Mouse (Mus musculus): ENCODE results near the gene Inppl1.
A peak's percentile ranks its signal among the peaks of the same experiment; 100 is the strongest.

The Inppl1 gene

GRCm38 (mm10) chr7:101837606-101838471 is at the start of gene Inppl1:
Inppl1 (minus strand) TSS chr7:101838229.
- peak; percentile 96 for DNase-seq (ENCODE audit: low spot score)

- DNase-seq (ENCODE audit: low spot score), result no peak
These were observed 48.2 kb upstream of the Inppl1 start for GRCm38 (mm10) chr7:101886274-101886673.

GRCm38 (mm10) chr7:101884160-101884559 is 46.1 kb upstream of the Inppl1 start:
- no peak for DNase-seq (ENCODE audit: low spot score)

- no peak for DNase-seq (ENCODE audit: low spot score)
These were observed 44.6 kb upstream of the Inppl1 start for GRCm38 (mm10) chr7:101882413-101883154.

- DNase-seq (ENCODE audit: low spot score), result no peak
These were observed 42.8 kb upstream of the Inppl1 start for GRCm38 (mm10) chr7:101880855-101881254.

- no peak for DNase-seq (ENCODE audit: low spot score)
These were observed 37.9 kb upstream of the Inppl1 start for GRCm38 (mm10) chr7:101875978-101876377.

- no peak for DNase-seq (ENCODE audit: low spot score)
These were observed 33.3 kb upstream of the Inppl1 start for GRCm38 (mm10) chr7:101871296-101871695.

GRCm38 (mm10) chr7:101870629-101871028 is 32.6 kb upstream of the Inppl1 start, which contains the start of gene Folr1:
Folr1 (minus strand) TSS chr7:101870788.
- DNase-seq (ENCODE audit: low spot score), result no peak

GRCm38 (mm10) chr7:101869163-101869500 is 31.1 kb upstream of the Inppl1 start:
- peak; percentile 12 for DNase-seq (ENCODE audit: low spot score)

GRCm38 (mm10) chr7:101868241-101869162 is 30.5 kb upstream of the Inppl1 start:
- DNase-seq (ENCODE audit: low spot score), result no peak

GRCm38 (mm10) chr7:101867482-101867881 is 29.5 kb upstream of the Inppl1 start:
- no peak for DNase-seq (ENCODE audit: low spot score)

- DNase-seq (ENCODE audit: low spot score), result no peak
These were observed 28.6 kb upstream of the Inppl1 start for GRCm38 (mm10) chr7:101866491-101867265.

GRCm38 (mm10) chr7:101863415-101863814 is 25.4 kb upstream of the Inppl1 start, which contains the start of gene Anapc15:
Anapc15 (plus strand) TSS chr7:101863715.
- DNase-seq (ENCODE audit: low spot score), result no peak

- no peak for DNase-seq (ENCODE audit: low spot score)
These were observed 24.3 kb upstream of the Inppl1 start for GRCm38 (mm10) chr7:101862291-101862690.

GRCm38 (mm10) chr7:101860978-101861377 is 22.9 kb upstream of the Inppl1 start:
- no peak for DNase-seq (ENCODE audit: low spot score)

- DNase-seq (ENCODE audit: low spot score), result no peak
These were observed 20.3 kb upstream of the Inppl1 start for GRCm38 (mm10) chr7:101858362-101858761.

GRCm38 (mm10) chr7:101857094-101857493 is 19.1 kb upstream of the Inppl1 start, which contains the start of gene Folr2:
Folr2 (minus strand) TSS chr7:101857194.
- DNase-seq (ENCODE audit: low spot score), result no peak

GRCm38 (mm10) chr7:101853816-101854215 is 15.8 kb upstream of the Inppl1 start:
- DNase-seq (ENCODE audit: low spot score), result no peak

GRCm38 (mm10) chr7:101852846-101853245 is 14.8 kb upstream of the Inppl1 start:
- no peak for DNase-seq (ENCODE audit: low spot score)

GRCm38 (mm10) chr7:101851689-101852088 is 13.7 kb upstream of the Inppl1 start:
- DNase-seq (ENCODE audit: low spot score), result no peak

- no peak for DNase-seq (ENCODE audit: low spot score)
These were observed 9.9 kb upstream of the Inppl1 start for GRCm38 (mm10) chr7:101847934-101848333.
